Mouse (Mus musculus) limb, embryonic 11.5 days (tissue): Measurements from ENCODE around the gene Gm4301. TPM values are rescaled to one million over a fixed set of nuclear protein-coding genes. Genes with fewer than 3 reads are reported as not detected.
"Not testable (repeated sequence)": the region's sequence is repeated elsewhere in the genome, so short reads cannot be mapped to it uniquely, and the experiment has no call there.

Experiments
- ATAC-seq: fragments of 200-750 bp; cut with Nextera tagmentation; 2 replicates; pipeline ENCODE4 v1.8.0; 2017; ENCODE audit warnings: low read depth; ENCODE audit not compliant: insufficient number of reproducible peaks, low FRiP score, low TSS enrichment
- DNase-seq: peaks from one replicate; pipeline ENCODE4 v3.0.0-alpha.2; 2015; ENCODE audit warnings: low spot score
- H3K27ac ChIP-seq: fragments of 300-500 bp; sonication (generic); replicated peaks from 2 replicates; pipeline ENCODE4 v1.5.1; 2014; ENCODE audit warnings: low read depth, mild to moderate bottlenecking, low read length
- H3K27me3 ChIP-seq: fragments of 300-500 bp; sonication (generic); 2 replicates; pipeline ENCODE4 v1.6.1; 2014; ENCODE audit warnings: mild to moderate bottlenecking, low read length, mixed read lengths; ENCODE audit not compliant: control insufficient read depth, insufficient read depth
- H3K36me3 ChIP-seq: fragments of 300-500 bp; sonication (generic); 2 replicates; pipeline ENCODE4 v1.6.1; 2014; ENCODE audit warnings: mild to moderate bottlenecking, low read length, moderate library complexity, mixed read lengths; ENCODE audit not compliant: control insufficient read depth, insufficient read depth
- H3K4me1 ChIP-seq: fragments of 300-500 bp; sonication (generic); 2 replicates; pipeline ENCODE4 v1.6.1; 2014; ENCODE audit warnings: low read length, mixed read lengths; ENCODE audit not compliant: control insufficient read depth, insufficient read depth
- H3K4me2 ChIP-seq: fragments of 300-500 bp; sonication (generic); 2 replicates; pipeline ENCODE4 v1.6.1; 2014; ENCODE audit warnings: low read depth, mild to moderate bottlenecking, moderate library complexity; ENCODE audit not compliant: severe bottlenecking
- H3K4me3 ChIP-seq: fragments of 300-500 bp; sonication (generic); 2 replicates; pipeline ENCODE4 v1.5.1; 2014; ENCODE audit warnings: low read depth, low read length
- H3K9ac ChIP-seq: fragments of 300-500 bp; sonication (generic); 2 replicates; pipeline ENCODE4 v1.6.1; 2014; ENCODE audit warnings: mild to moderate bottlenecking, low read length
- H3K9me3 ChIP-seq: fragments of 300-500 bp; sonication (generic); 2 replicates; pipeline ENCODE4 v1.6.1; 2016; ENCODE audit warnings: low read length; ENCODE audit not compliant: control insufficient read depth
- WGBS: fragments of 180-500 bp; shearing (Covaris S2); extraction: QIAGEN DNeasy Blood & Tissue Kit; methylation state at CpG from one replicate; pipeline ENCODE4 v1.1.7; 2014; 5-methylcytosine and 5-hydroxymethylcytosine counted together
- polyA plus RNA-seq: library from polyadenylated mRNA; unstranded; fragments of >200 nt; fragmentation: Nextera tagmentation; extraction: Ambion mirVana; gene quantifications from 2 replicates; pipeline ENCODE4 v1.2.1, GENCODE M21; 2014

Gene Gm4301
- polyA plus RNA-seq: not detected in 2 replicates

DNA sequence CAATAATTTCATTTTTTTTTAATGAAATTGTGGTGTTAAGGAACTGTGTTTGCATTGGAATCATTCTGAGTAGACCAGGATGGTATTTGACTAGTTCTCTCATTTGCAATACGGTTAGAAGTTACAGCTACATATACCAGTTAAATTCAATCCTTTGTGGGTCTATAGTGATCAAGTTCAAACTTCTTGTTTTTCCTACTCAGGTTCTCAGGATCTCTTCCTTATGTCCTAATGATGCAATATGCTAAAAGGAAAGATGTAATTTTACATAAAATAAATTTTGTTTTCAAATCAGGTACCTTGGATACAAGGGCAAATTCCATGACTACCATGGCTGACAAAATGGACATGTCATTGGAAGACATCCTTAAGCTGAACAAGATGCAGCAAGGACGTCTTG, at the start of gene Gm4301:
Gm4301 (plus strand) TSS at position 301 of the 400 bp plus-strand sequence.
- H3K27ac ChIP-seq, H3K36me3 ChIP-seq, H3K4me3 ChIP-seq, DNase-seq, H3K4me2 ChIP-seq, ATAC-seq, H3K9ac ChIP-seq, H3K4me1 ChIP-seq, H3K9me3 ChIP-seq, H3K27me3 ChIP-seq: not testable (repeated sequence)
- WGBS: no CpG with 5 or more reads among the region's 2 CpGs

GRCm38 (mm10) chr10:100296105-100296504, 39.4 kb upstream of the Gm4301 start:
- no peak overlapping the region for H3K4me3 ChIP-seq
- no peak overlapping the region for H3K9ac ChIP-seq
- ATAC-seq: no peak
- no peak overlapping the region for H3K4me2 ChIP-seq
- WGBS: 82% methylated on average over 2 of the region's 2 CpGs
- no peak overlapping the region for H3K27ac ChIP-seq
- no peaks in the 10 kb centered on the region for H3K36me3 ChIP-seq
- H3K27me3 ChIP-seq: no peaks in the 10 kb centered on the region
- no peaks in the 10 kb centered on the region for H3K9me3 ChIP-seq
- H3K4me1 ChIP-seq: no peaks in the 10 kb centered on the region
- DNase-seq: no peak

DNA sequence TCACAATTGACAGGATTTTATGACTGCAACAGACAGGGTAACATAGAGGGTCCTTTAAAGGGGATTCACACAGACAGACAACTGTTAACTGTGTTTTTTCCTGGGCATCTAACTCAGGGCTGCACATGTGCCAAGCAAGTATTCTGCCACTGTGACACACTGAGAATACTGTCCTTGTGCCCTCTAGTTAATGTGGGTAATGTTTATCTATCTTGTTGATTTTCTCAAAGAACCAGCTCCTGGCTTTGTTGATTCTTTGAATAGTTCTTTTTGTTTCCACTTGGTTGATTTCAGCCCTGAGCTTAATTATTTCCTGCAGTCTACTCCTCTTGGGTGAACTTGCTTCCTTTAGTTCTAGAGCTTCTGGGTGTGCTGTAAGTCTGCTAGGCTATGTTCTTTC, 35.4 kb upstream of the Gm4301 start:
- not testable (repeated sequence) for H3K9me3 ChIP-seq, ATAC-seq, DNase-seq, H3K27ac ChIP-seq, H3K4me1 ChIP-seq, H3K4me2 ChIP-seq, H3K9ac ChIP-seq, H3K36me3 ChIP-seq, H3K4me3 ChIP-seq, H3K27me3 ChIP-seq

GRCm38 (mm10) chr10:100340536-100340935, 5.1 kb downstream of the Gm4301 start, which contains the start of gene Gm4302:
TSS of gene Gm4302 (plus strand) at chr10:100340836.
- H3K4me1 ChIP-seq, ATAC-seq: not testable (repeated sequence)

DNA sequence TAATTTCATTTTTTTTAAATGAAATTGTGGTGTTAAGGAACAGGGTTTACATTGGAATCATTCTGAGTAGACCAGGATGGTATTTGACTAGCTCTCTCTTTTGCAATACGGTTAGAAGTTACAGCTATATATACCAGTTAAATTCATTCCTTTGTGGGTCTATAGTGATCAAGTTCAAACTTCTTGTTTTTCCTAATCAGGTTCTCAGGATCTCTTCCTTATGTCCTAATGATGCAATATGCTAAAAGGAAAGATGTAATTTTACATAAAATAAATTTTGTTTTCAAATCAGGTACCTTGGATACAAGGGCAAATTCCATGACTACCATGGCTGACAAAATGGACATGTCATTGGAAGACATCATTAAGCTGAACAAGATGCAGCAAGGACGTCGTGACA, 10.2 kb downstream of the Gm4301 start, which contains the start of gene Gm4303:
Gm4303 (plus strand) TSS at position 301 of the 400 bp plus-strand sequence.
- H3K9ac ChIP-seq, H3K27me3 ChIP-seq, ATAC-seq, H3K36me3 ChIP-seq, H3K4me1 ChIP-seq, H3K9me3 ChIP-seq, H3K27ac ChIP-seq, H3K4me2 ChIP-seq, H3K4me3 ChIP-seq, DNase-seq: not testable (repeated sequence)
- WGBS: no CpG with 5 or more reads among the region's 3 CpGs

More at GRCm38 (mm10) chr10:100340536-100340935, 5.1 kb downstream of the Gm4301 start, which contains the start of gene Gm4302:
- not testable (repeated sequence) for DNase-seq, H3K9ac ChIP-seq, H3K9me3 ChIP-seq, H3K4me2 ChIP-seq, H3K27ac ChIP-seq, H3K27me3 ChIP-seq, H3K36me3 ChIP-seq, H3K4me3 ChIP-seq
- no CpG with 5 or more reads among the region's 3 CpGs for WGBS

DNA sequence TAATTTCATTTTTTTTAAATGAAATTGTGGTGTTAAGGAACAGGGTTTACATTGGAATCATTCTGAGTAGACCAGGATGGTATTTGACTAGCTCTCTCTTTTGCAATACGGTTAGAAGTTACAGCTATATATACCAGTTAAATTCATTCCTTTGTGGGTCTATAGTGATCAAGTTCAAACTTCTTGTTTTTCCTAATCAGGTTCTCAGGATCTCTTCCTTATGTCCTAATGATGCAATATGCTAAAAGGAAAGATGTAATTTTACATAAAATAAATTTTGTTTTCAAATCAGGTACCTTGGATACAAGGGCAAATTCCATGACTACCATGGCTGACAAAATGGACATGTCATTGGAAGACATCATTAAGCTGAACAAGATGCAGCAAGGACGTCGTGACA, 15.3 kb downstream of the Gm4301 start, which contains the start of gene Gm4305:
Gm4305 (plus strand) TSS at position 301 of the 400 bp plus-strand sequence.
- not testable (repeated sequence) for ATAC-seq, H3K4me1 ChIP-seq, H3K9me3 ChIP-seq, H3K4me2 ChIP-seq, H3K9ac ChIP-seq, H3K27ac ChIP-seq, DNase-seq, H3K4me3 ChIP-seq, H3K27me3 ChIP-seq, H3K36me3 ChIP-seq
- WGBS: no CpG with 5 or more reads among the region's 3 CpGs

GRCm38 (mm10) chr10:100356841-100357240, 21.4 kb downstream of the Gm4301 start:
- ATAC-seq, H3K9me3 ChIP-seq, H3K27ac ChIP-seq, H3K9ac ChIP-seq, H3K4me1 ChIP-seq, H3K4me2 ChIP-seq, H3K27me3 ChIP-seq, H3K36me3 ChIP-seq, H3K4me3 ChIP-seq, DNase-seq: not testable (repeated sequence)
- WGBS: 82% methylated on average over 1 of the region's 2 CpGs

DNA sequence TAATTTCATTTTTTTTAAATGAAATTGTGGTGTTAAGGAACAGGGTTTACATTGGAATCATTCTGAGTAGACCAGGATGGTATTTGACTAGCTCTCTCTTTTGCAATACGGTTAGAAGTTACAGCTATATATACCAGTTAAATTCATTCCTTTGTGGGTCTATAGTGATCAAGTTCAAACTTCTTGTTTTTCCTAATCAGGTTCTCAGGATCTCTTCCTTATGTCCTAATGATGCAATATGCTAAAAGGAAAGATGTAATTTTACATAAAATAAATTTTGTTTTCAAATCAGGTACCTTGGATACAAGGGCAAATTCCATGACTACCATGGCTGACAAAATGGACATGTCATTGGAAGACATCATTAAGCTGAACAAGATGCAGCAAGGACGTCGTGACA, 25.6 kb downstream of the Gm4301 start, which contains the start of gene Gm4307:
Gm4307 (plus strand) TSS at position 301 of the 400 bp plus-strand sequence.
- H3K4me3 ChIP-seq, H3K36me3 ChIP-seq, H3K9ac ChIP-seq, H3K4me2 ChIP-seq, DNase-seq, H3K4me1 ChIP-seq, ATAC-seq, H3K27ac ChIP-seq, H3K9me3 ChIP-seq, H3K27me3 ChIP-seq: not testable (repeated sequence)
- WGBS: no CpG with 5 or more reads among the region's 3 CpGs

DNA sequence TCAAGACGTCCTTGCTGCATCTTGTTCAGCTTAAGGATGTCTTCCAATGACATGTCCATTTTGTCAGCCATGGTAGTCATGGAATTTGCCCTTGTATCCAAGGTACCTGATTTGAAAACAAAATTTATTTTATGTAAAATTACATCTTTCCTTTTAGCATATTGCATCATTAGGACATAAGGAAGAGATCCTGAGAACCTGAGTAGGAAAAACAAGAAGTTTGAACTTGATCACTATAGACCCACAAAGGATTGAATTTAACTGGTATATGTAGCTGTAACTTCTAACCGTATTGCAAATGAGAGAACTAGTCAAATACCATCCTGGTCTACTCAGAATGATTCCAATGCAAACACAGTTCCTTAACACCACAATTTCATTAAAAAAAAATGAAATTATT, 47.0 kb downstream of the Gm4301 start, which contains the start of gene Gm4312:
Gm4312 (minus strand) TSS at position 101 of the 400 bp plus-strand sequence.
- not testable (repeated sequence) for ATAC-seq
- no CpG with 5 or more reads among the region's 2 CpGs for WGBS

More for the DNA sequence above, 47.0 kb downstream of the Gm4301 start, which contains the start of gene Gm4312:
- H3K4me2 ChIP-seq, H3K4me3 ChIP-seq, H3K9me3 ChIP-seq, DNase-seq, H3K4me1 ChIP-seq, H3K27ac ChIP-seq, H3K36me3 ChIP-seq, H3K27me3 ChIP-seq, H3K9ac ChIP-seq: not testable (repeated sequence)
